Mouse (Mus musculus): ENCODE results near the gene Ddx47. TPM values are rescaled to one million over a fixed set of nuclear protein-coding genes. Genes with fewer than 3 reads are reported as not detected.

Ddx47 gene
- polyA plus RNA-seq, 2 experiments: 45.5 to 50.7 TPM

GRCm38 (mm10) chr6:135064621-135065020 lies 53.2 kb downstream of the Ddx47 start:
- Histone ChIP-seq H3K9ac (replicated peaks) (no peak overlapping the region), H3K9me3 (ENCODE audit: control insufficient read depth, low read length) (no peaks in the 10 kb centered on the region), H3K4me1 (replicated peaks; ENCODE audit: control insufficient read depth in 2 of 2, insufficient read depth in 2 of 2, low read length in 1 of 2) (peaks cover 5 to 6% of the 10 kb centered on the region in 2 experiments), H3K27me3 (ENCODE audit: control insufficient read depth, insufficient read depth, low read length) (peaks cover 4% of the 10 kb centered on the region; the same call in 1 of the 2 replicates), H3K27ac (no peak overlapping the region), H3K36me3 (replicated peaks; ENCODE audit: control insufficient read depth, insufficient read depth, low read depth) (no peaks in the 10 kb centered on the region), H3K4me2 (ENCODE audit: low read depth) (peak overlapping the region; percentile 72; the same call in 1 of the 2 replicates), H3K4me3 (ENCODE audit: insufficient read depth in 1 of 2, low read depth in 2 of 2, low read length in 2 of 2) (no peak overlapping the region)
- DNase-seq (ENCODE audit: low read depth in 3 of 3, low spot score in 3 of 3) (no peak), ATAC-seq (ENCODE audit: insufficient read depth) (no peak)
- TF ChIP-seq EP300 (IDR thresholded peaks at IDR 0.05; ENCODE audit: low read depth): no peak
- WGBS (ENCODE audit: insufficient replicate concordance): 72% methylated on average over 12 of the region's 12 CpGs

GRCm38 (mm10) chr6:135065236-135065957 lies 54.0 kb downstream of the Ddx47 start, which contains the start of gene Gprc5a:
TSS of gene Gprc5a (plus strand) at chr6:135065651.
- peak within 1 kb of the TSS; percentile 72 for H3K4me2 ChIP-seq (ENCODE audit: low read depth)
- peaks cover 4% of the 10 kb centered on the region; the same call in 1 of the 2 replicates for H3K27me3 ChIP-seq (ENCODE audit: control insufficient read depth, insufficient read depth, low read length)
- peak; percentile 94 for ATAC-seq (ENCODE audit: insufficient read depth)
- H3K4me1 ChIP-seq (replicated peaks; ENCODE audit: control insufficient read depth in 2 of 2, insufficient read depth in 2 of 2, low read length in 1 of 2): peaks cover 5 to 6% of the 10 kb centered on the region in 2 experiments
- DNase-seq (ENCODE audit: low read depth in 3 of 3, low spot score in 3 of 3): peak; percentile 43 to 59 (median 49)
- H3K9me3 ChIP-seq (ENCODE audit: control insufficient read depth, low read length): no peaks in the 10 kb centered on the region
- H3K9ac ChIP-seq (replicated peaks): peak within 1 kb of the TSS; percentile 52
- under 1% methylated on average over 44 of the region's 44 CpGs for WGBS (ENCODE audit: insufficient replicate concordance)
- no peak within 1 kb of the TSS for H3K27ac ChIP-seq
- peak within 1 kb of the TSS; percentile 48 to 54 for H3K4me3 ChIP-seq (ENCODE audit: insufficient read depth in 1 of 2, low read depth in 2 of 2, low read length in 2 of 2)
- no peaks in the 10 kb centered on the region for H3K36me3 ChIP-seq (replicated peaks; ENCODE audit: control insufficient read depth, insufficient read depth, low read depth)
- no peak for TF ChIP-seq CTCF (IDR thresholded peaks at IDR 0.05; ENCODE audit: low read depth)

GRCm38 (mm10) chr6:135066795-135067445 lies 55.5 kb downstream of the Ddx47 start:
- H3K36me3 ChIP-seq (replicated peaks; ENCODE audit: control insufficient read depth, insufficient read depth, low read depth): no peaks in the 10 kb centered on the region
- DNase-seq (ENCODE audit: low read depth in 3 of 3, low spot score in 3 of 3) (no peak), ATAC-seq (ENCODE audit: insufficient read depth) (no peak)
- H3K27me3 ChIP-seq (ENCODE audit: control insufficient read depth, insufficient read depth, low read length): peaks cover 4% of the 10 kb centered on the region; the same call in 1 of the 2 replicates
- H3K27ac ChIP-seq: no peak overlapping the region
- no peak overlapping the region for H3K9ac ChIP-seq (replicated peaks)
- no peak overlapping the region for H3K4me2 ChIP-seq (ENCODE audit: low read depth)
- H3K4me3 ChIP-seq (ENCODE audit: insufficient read depth in 1 of 2, low read depth in 2 of 2, low read length in 2 of 2): no peak overlapping the region
- TF ChIP-seq CTCF (IDR thresholded peaks at IDR 0.05; ENCODE audit: low read depth) (no peak), EP300 (IDR thresholded peaks at IDR 0.05; ENCODE audit: low read depth) (no peak)
- no peaks in the 10 kb centered on the region for H3K9me3 ChIP-seq (ENCODE audit: control insufficient read depth, low read length)
- WGBS (ENCODE audit: insufficient replicate concordance): 69% methylated on average over 6 of the region's 6 CpGs
- peaks cover 5 to 6% of the 10 kb centered on the region in 2 experiments for H3K4me1 ChIP-seq (replicated peaks; ENCODE audit: control insufficient read depth in 2 of 2, insufficient read depth in 2 of 2, low read length in 1 of 2)

GRCm38 (mm10) chr6:135068221-135068620 lies 56.8 kb downstream of the Ddx47 start:
- ATAC-seq (ENCODE audit: insufficient read depth) (no peak), DNase-seq (ENCODE audit: low read depth in 3 of 3, low spot score in 3 of 3) (no peak)
- Histone ChIP-seq H3K27ac (no peak overlapping the region), H3K9ac (replicated peaks) (no peak overlapping the region), H3K27me3 (ENCODE audit: control insufficient read depth, insufficient read depth, low read length) (peaks cover 4% of the 10 kb centered on the region; the same call in 1 of the 2 replicates), H3K4me1 (replicated peaks; ENCODE audit: control insufficient read depth in 2 of 2, insufficient read depth in 2 of 2, low read length in 1 of 2) (peaks cover 5 to 6% of the 10 kb centered on the region in 2 experiments), H3K9me3 (ENCODE audit: control insufficient read depth, low read length) (no peaks in the 10 kb centered on the region), H3K36me3 (replicated peaks; ENCODE audit: control insufficient read depth, insufficient read depth, low read depth) (no peaks in the 10 kb centered on the region), H3K4me2 (ENCODE audit: low read depth) (no peak overlapping the region), H3K4me3 (ENCODE audit: insufficient read depth in 1 of 2, low read depth in 2 of 2, low read length in 2 of 2) (no peak overlapping the region)
- TF ChIP-seq EP300 (IDR thresholded peaks at IDR 0.05; ENCODE audit: low read depth) (no peak), CTCF (IDR thresholded peaks at IDR 0.05; ENCODE audit: low read depth) (no peak)
- 52% methylated on average over 5 of the region's 5 CpGs for WGBS (ENCODE audit: insufficient replicate concordance)

GRCm38 (mm10) chr6:135069856-135070255 lies 58.4 kb downstream of the Ddx47 start:
- no peak for TF ChIP-seq CTCF (IDR thresholded peaks at IDR 0.05; ENCODE audit: low read depth)
- TF ChIP-seq EP300 (IDR thresholded peaks at IDR 0.05; ENCODE audit: low read depth): no peak
- Histone ChIP-seq H3K27me3 (ENCODE audit: control insufficient read depth, insufficient read depth, low read length) (peaks cover 4% of the 10 kb centered on the region; the same call in 1 of the 2 replicates), H3K4me1 (replicated peaks; ENCODE audit: control insufficient read depth in 2 of 2, insufficient read depth in 2 of 2, low read length in 1 of 2) (peaks cover 3 to 5% of the 10 kb centered on the region in 2 experiments), H3K4me2 (ENCODE audit: low read depth) (no peak overlapping the region), H3K9ac (replicated peaks) (no peak overlapping the region), H3K9me3 (ENCODE audit: control insufficient read depth, low read length) (no peaks in the 10 kb centered on the region), H3K4me3 (ENCODE audit: insufficient read depth in 1 of 2, low read depth in 2 of 2, low read length in 2 of 2) (no peak overlapping the region), H3K27ac (no peak overlapping the region), H3K36me3 (replicated peaks; ENCODE audit: control insufficient read depth, insufficient read depth, low read depth) (no peaks in the 10 kb centered on the region)
- WGBS (ENCODE audit: insufficient replicate concordance): 51% methylated on average over 6 of the region's 6 CpGs
- ATAC-seq (ENCODE audit: insufficient read depth): no peak
- no peak for DNase-seq (ENCODE audit: low read depth in 3 of 3, low spot score in 3 of 3)

Measured in liver, embryonic 14.5 days (tissue).